Mouse (Mus musculus): ENCODE results near the gene Klrg2.

- no peak for TF ChIP-seq POLR2A (IDR thresholded peaks at IDR 0.05; ENCODE audit: extremely low read depth, insufficient read depth, low read length)
- TF ChIP-seq CTCF (IDR thresholded peaks at IDR 0.05; ENCODE audit: extremely low read depth, insufficient read depth, low read length), result no peak
Measured at GRCm38 (mm10) chr6:38623457-38623856, 13.6 kb downstream of the Klrg2 start.
